In genomic region chr13:43268539-43269327, GRCm38 (mm10) we compare ENCODE assay signal across 11 mouse cellular contexts. TPM values are rescaled to one million over a fixed set of nuclear protein-coding genes. Genes with fewer than 3 reads are reported as not detected.
DNase-seq lines count a peak whose midpoint lies in the region; TF ChIP-seq lines count a peak whose summit lies in the region.
"Had no signal": no experiment of that assay in that cellular context is flagged by ENCODE, and none has a peak within 500 bp of the region (broad histone marks: within the 10 kb centered on the region; RNA-seq: fewer than 3 reads in every experiment).

No protein-coding gene starts in this region.

- no peak overlapping the region for H3K4me3 ChIP-seq in cerebellum, adult 2 months (replicated peaks; ENCODE audit: insufficient read depth, low read depth, low read length)
- H3K4me3 ChIP-seq: kidney, embryonic 15.5 days had no signal

- TF ChIP-seq CTCF in cerebellum, adult 2 months (IDR thresholded peaks at IDR 0.05; ENCODE audit: borderline replicate concordance, insufficient read depth, low read depth, low read length): no peak
- TF ChIP-seq CTCF in brain, embryonic 14.5 days (IDR thresholded peaks at IDR 0.05; ENCODE audit: borderline replicate concordance, extremely low read depth, insufficient read depth, insufficient read length): no peak

- no peak for TF ChIP-seq POLR2A in cerebellum, adult 2 months (IDR thresholded peaks at IDR 0.05; ENCODE audit: borderline replicate concordance, insufficient read depth, low read length)
- TF ChIP-seq POLR2A in brain, embryonic 14.5 days (IDR thresholded peaks at IDR 0.05; ENCODE audit: borderline replicate concordance, extremely low read depth, insufficient read depth, insufficient read length, poor library complexity, severe bottlenecking): no peak

- DNase-seq in cerebellum, adult 2 months: no peak
- DNase-seq in cerebellum, postnatal 10 days: no peak
- peak; percentile 42 for DNase-seq in 3134 (ENCODE audit: extremely low read depth, insufficient read length, low spot score)
- DNase-seq in brain, embryonic 14.5 days (ENCODE audit: low read depth): peak; percentile 21
- peak; percentile 79 to 83 for DNase-seq in monocyte, adult 2 months (ENCODE audit: low read depth in 1 of 2, low spot score in 2 of 2)
- DNase-seq in kidney, postnatal 10 days: no peak
- no peak for DNase-seq in adrenal gland, adult 2 months
- DNase-seq in left cerebral cortex, adult 8-10 months (ENCODE audit: low spot score in 2 of 2): no peak
- DNase-seq: cerebellum, adult 9-10 months had no signal

- peak overlapping the region; percentile 34; the same call in 1 of the 2 replicates for H3K27ac ChIP-seq in cerebellum, adult 2 months (ENCODE audit: insufficient read depth, low read length)
- H3K27ac ChIP-seq: kidney, embryonic 15.5 days; macrophage had no signal

- H3K27me3 ChIP-seq in cerebellum, adult 2 months (ENCODE audit: control insufficient read depth, insufficient read depth, low read length): no peaks in the 10 kb centered on the region

- peaks cover 62% of the 10 kb centered on the region for H3K4me1 ChIP-seq in cerebellum, adult 2 months (ENCODE audit: control insufficient read depth, insufficient read depth, low read length)

- 67% methylated on average over 12 of the region's 12 CpGs for WGBS in cerebellum, adult 2 months

RNA-seq across cellular contexts. Expression of gene Gfod1, which starts 35.2 kb away (rescaled TPM):
- 47.5 and 53.1 TPM in 2 replicates for polyA plus RNA-seq in cerebellum, adult 2 months (2012; rRNA removed)
- polyA plus RNA-seq in brain, embryonic 14.5 days (2012; rRNA removed): 5.6 and 9.8 TPM in 2 replicates
- 10 to 100 TPM in 1 of 2 experiments, 1 to 10 TPM in 1; 8.4 to 10.1 TPM for total RNA-seq in adrenal gland, adult 2 months (2021)
- polyA plus RNA-seq in adrenal gland, adult 2 months (2012; rRNA removed): 3.0 and 3.3 TPM in 2 replicates
- 10 to 100 TPM; 71.5 to 88.4 (median 78.8) TPM for total RNA-seq in left cerebral cortex, adult 8-10 months (2022)

Comparison
In these comparisons a context has a peak if more than half of its experiments do, and no peak if none do; other contexts are left out.
1. DNase-seq: peak in 3134 (single experiment), brain, embryonic 14.5 days (single experiment) and monocyte, adult 2 months (2 of 2); none in cerebellum, adult 2 months (0 of 2), cerebellum, postnatal 10 days (0 of 2), kidney, postnatal 10 days (single experiment), adrenal gland, adult 2 months (single experiment) and left cerebral cortex, adult 8-10 months (0 of 2).